ENCODE assay signal across 10 mouse cellular contexts in genomic region chr5:7933495-7933894, GRCm38 (mm10). TPM values are rescaled to one million over a fixed set of nuclear protein-coding genes. Genes with fewer than 3 reads are reported as not detected.
DNase-seq lines count a peak whose midpoint lies in the region; ATAC-seq and TF ChIP-seq lines count a peak whose summit lies in the region.
"Not testable (repeated sequence)": the region's sequence is repeated elsewhere in the genome, so short reads cannot be mapped to it uniquely, and the experiment has no call there.
"Had no signal": no experiment of that assay in that cellular context is flagged by ENCODE, and none has a peak within 500 bp of the region (broad histone marks: within the 10 kb centered on the region; RNA-seq: fewer than 3 reads in every experiment).

No protein-coding gene starts in this region.

- TF ChIP-seq EP300 in stomach, postnatal 0 days (optimal IDR thresholded peaks at IDR 0.05), result not testable (repeated sequence)

- not testable (repeated sequence) for TF ChIP-seq CTCF in stomach, postnatal 0 days (IDR thresholded peaks at IDR 0.05; ENCODE audit: low read depth)

- peak; percentile 72 for ATAC-seq in frontal cortex, adult (ENCODE audit: low TSS enrichment)
- not testable (repeated sequence) for ATAC-seq in intestine, embryonic 14.5 days (replicated peaks; ENCODE audit: low FRiP score, low TSS enrichment, low read depth); kidney, embryonic 16.5 days (ENCODE audit: low FRiP score, low TSS enrichment); stomach, embryonic 15.5 days (ENCODE audit: insufficient read depth, low FRiP score, low read depth); stomach, postnatal 0 days (ENCODE audit: low FRiP score, low TSS enrichment)
- ATAC-seq in intestine, embryonic 16.5 days, result peak; percentile 50; the same call in 1 of the 2 replicates
- ATAC-seq in lung, embryonic 15.5 days (ENCODE audit: borderline replicate concordance, extremely low read depth, low FRiP score, low TSS enrichment), result peak; percentile 47; the same call in 1 of the 2 replicates

- H3K9me3 ChIP-seq in intestine, embryonic 14.5 days (ENCODE audit: control insufficient read depth, low read length); intestine, embryonic 16.5 days (ENCODE audit: control insufficient read depth, low read length); kidney, embryonic 16.5 days (ENCODE audit: low read length); lung, embryonic 15.5 days; stomach, embryonic 15.5 days; stomach, postnatal 0 days (ENCODE audit: control insufficient read depth, low read length): not testable (repeated sequence)

- not testable (repeated sequence) for DNase-seq in intestine, embryonic 14.5 days (ENCODE audit: low spot score); stomach, postnatal 0 days (ENCODE audit: low spot score)

- 0 out of 2 replicates have a peak overlapping the region, but pooled peaks have one; percentile 0 for H3K27ac ChIP-seq in intestine, embryonic 14.5 days (ENCODE audit: low read depth)
- H3K27ac ChIP-seq in intestine, embryonic 16.5 days (ENCODE audit: low read length), result peak overlapping the region; percentile 63; the same call in 1 of the 2 replicates
- peak overlapping the region; percentile 29; the same call in 1 of the 2 replicates for H3K27ac ChIP-seq in kidney, embryonic 16.5 days (ENCODE audit: low read length)
- H3K27ac ChIP-seq in lung, embryonic 15.5 days, result peak overlapping the region; percentile 24; the same call in 1 of the 2 replicates
- peak overlapping the region; percentile 31; the same call in 1 of the 2 replicates for H3K27ac ChIP-seq in stomach, embryonic 15.5 days
- not testable (repeated sequence) for H3K27ac ChIP-seq in stomach, postnatal 0 days (replicated peaks)

- H3K4me2 ChIP-seq in intestine, embryonic 14.5 days (ENCODE audit: low read length); intestine, embryonic 16.5 days (ENCODE audit: low read depth, low read length); kidney, embryonic 16.5 days (replicated peaks; ENCODE audit: low read depth, low read length); lung, embryonic 15.5 days; stomach, embryonic 15.5 days: not testable (repeated sequence)
- H3K4me2 ChIP-seq in stomach, postnatal 0 days (replicated peaks; ENCODE audit: low read depth), result 0 out of 2 replicates have a peak overlapping the region, but pooled peaks have one; percentile 6

- not testable (repeated sequence) for H3K4me1 ChIP-seq in intestine, embryonic 14.5 days (replicated peaks; ENCODE audit: control insufficient read depth, insufficient read depth, low read length); kidney, embryonic 16.5 days (ENCODE audit: insufficient read depth, low read length); lung, embryonic 15.5 days; stomach, embryonic 15.5 days; stomach, postnatal 0 days (replicated peaks; ENCODE audit: control insufficient read depth, insufficient read depth)
- peaks cover 12% of the 10 kb centered on the region; the same call in 1 of the 2 replicates for H3K4me1 ChIP-seq in intestine, embryonic 16.5 days (ENCODE audit: control insufficient read depth, insufficient read depth, low read length)

- not testable (repeated sequence) for H3K9ac ChIP-seq in intestine, embryonic 14.5 days (ENCODE audit: low read length); intestine, embryonic 16.5 days (ENCODE audit: low read depth, low read length); kidney, embryonic 16.5 days (replicated peaks; ENCODE audit: low read length); lung, embryonic 15.5 days; stomach, embryonic 15.5 days; stomach, postnatal 0 days (ENCODE audit: low read length)

- 35% methylated on average over 11 of the region's 11 CpGs for WGBS in intestine, embryonic 14.5 days
- 41% methylated on average over 11 of the region's 11 CpGs for WGBS in intestine, embryonic 16.5 days
- WGBS in kidney, embryonic 16.5 days, result 57% methylated on average over 11 of the region's 11 CpGs
- WGBS in lung, embryonic 15.5 days, result 40% methylated on average over 11 of the region's 11 CpGs
- WGBS in stomach, embryonic 15.5 days, result 42% methylated on average over 11 of the region's 11 CpGs
- WGBS in stomach, postnatal 0 days, result 28% methylated on average over 11 of the region's 11 CpGs

- not testable (repeated sequence) for H3K4me3 ChIP-seq in intestine, embryonic 14.5 days (ENCODE audit: low read depth, low read length); intestine, embryonic 16.5 days (ENCODE audit: low read length); kidney, embryonic 16.5 days (ENCODE audit: low read length); lung, embryonic 15.5 days; stomach, embryonic 15.5 days (replicated peaks); stomach, postnatal 0 days (ENCODE audit: low read depth, low read length)

- not testable (repeated sequence) for H3K27me3 ChIP-seq in intestine, embryonic 14.5 days (replicated peaks; ENCODE audit: control insufficient read depth, insufficient read depth, low read length); intestine, embryonic 16.5 days (replicated peaks; ENCODE audit: control insufficient read depth, insufficient read depth, low read length); kidney, embryonic 16.5 days (ENCODE audit: insufficient read depth, low read length); lung, embryonic 15.5 days; stomach, embryonic 15.5 days (replicated peaks); stomach, postnatal 0 days (ENCODE audit: control insufficient read depth, insufficient read depth, low read length)

- not testable (repeated sequence) for H3K36me3 ChIP-seq in intestine, embryonic 14.5 days (ENCODE audit: control insufficient read depth, insufficient read depth, low read length); intestine, embryonic 16.5 days (ENCODE audit: control insufficient read depth, insufficient read depth, low read length); kidney, embryonic 16.5 days (ENCODE audit: insufficient read depth, low read length); lung, embryonic 15.5 days; stomach, embryonic 15.5 days; stomach, postnatal 0 days (ENCODE audit: control insufficient read depth, insufficient read depth, low read length)

RNA-seq across cellular contexts. Expression of gene Steap4, which starts 26.8 kb away (rescaled TPM):
- polyA plus RNA-seq in intestine, embryonic 14.5 days (2014; fragmentation: Nextera tagmentation; extraction: Ambion mirVana), result 0.65 and 1.1 TPM in 2 replicates
- 1.8 and 2.2 TPM in 2 replicates for polyA plus RNA-seq in intestine, embryonic 16.5 days (2015; fragmentation: Nextera tagmentation; extraction: Ambion mirVana)
- 4.0 and 4.8 TPM in 2 replicates for polyA plus RNA-seq in kidney, embryonic 16.5 days (2015; fragmentation: Nextera tagmentation; extraction: Ambion mirVana)
- polyA plus RNA-seq in lung, embryonic 15.5 days (2015; fragmentation: Nextera tagmentation; extraction: Ambion mirVana), result 1.9 and 2.7 TPM in 2 replicates
- polyA plus RNA-seq in stomach, embryonic 15.5 days (2015; fragmentation: Nextera tagmentation; extraction: Ambion mirVana), result 2.3 and 2.8 TPM in 2 replicates
- 3.6 and 3.7 TPM in 2 replicates for polyA plus RNA-seq in stomach, postnatal 0 days (2015; fragmentation: Nextera tagmentation; extraction: Ambion mirVana)
- polyA plus RNA-seq: activated CD4-positive, CD25-positive, alpha-beta regulatory T cell, adult 4 months; CD4-positive, CD25-positive, alpha-beta regulatory T cell, adult 4 months; G1E had no signal
